ENCODE assay signal across 30 mouse cellular contexts in genomic region chr11:77472775-77473174, GRCm38 (mm10). TPM values are rescaled to one million over a fixed set of nuclear protein-coding genes. Genes with fewer than 3 reads are reported as not detected.
"Had no signal": no experiment of that assay in that cellular context is flagged by ENCODE, and none has a peak within 500 bp of the region (broad histone marks: within the 10 kb centered on the region; RNA-seq: fewer than 3 reads in every experiment).

No protein-coding gene starts in this region.

- H3K9me3 ChIP-seq: limb, embryonic 10.5 days; limb, embryonic 12.5 days; limb, embryonic 13.5 days; limb, embryonic 15.5 days; liver, embryonic 12.5 days; liver, embryonic 13.5 days; liver, embryonic 15.5 days; lung, embryonic 15.5 days; megakaryocyte, embryonic 14.5 days; midbrain, embryonic 10.5 days; midbrain, embryonic 12.5 days; midbrain, embryonic 15.5 days; neural tube, embryonic 12.5 days had no signal

- H3K27ac ChIP-seq: left cerebral cortex, adult 2 months; limb, embryonic 10.5 days; limb, embryonic 12.5 days; limb, embryonic 13.5 days; limb, embryonic 15.5 days; liver, embryonic 12.5 days; liver, embryonic 13.5 days; liver, embryonic 14.5 days; liver, embryonic 15.5 days; lung, embryonic 15.5 days; macrophage; midbrain, embryonic 10.5 days; midbrain, embryonic 12.5 days; midbrain, embryonic 15.5 days; neural tube, embryonic 12.5 days had no signal

- H3K4me3 ChIP-seq: left cerebral cortex, adult 2 months; limb, embryonic 10.5 days; limb, embryonic 12.5 days; limb, embryonic 13.5 days; limb, embryonic 15.5 days; liver, embryonic 12.5 days; liver, embryonic 13.5 days; liver, embryonic 15.5 days; lung, embryonic 15.5 days; megakaryocyte, embryonic 14.5 days; midbrain, embryonic 10.5 days; midbrain, embryonic 12.5 days; midbrain, embryonic 15.5 days; myocyte; neural tube, embryonic 12.5 days had no signal

- H3K9ac ChIP-seq: limb, embryonic 12.5 days; limb, embryonic 13.5 days; limb, embryonic 15.5 days; liver, embryonic 12.5 days; liver, embryonic 13.5 days; liver, embryonic 14.5 days; liver, embryonic 15.5 days; liver, postnatal 0 days; lung, embryonic 14.5 days; lung, embryonic 15.5 days; midbrain, embryonic 12.5 days; midbrain, embryonic 15.5 days; neural tube, embryonic 12.5 days had no signal

- DNase-seq: left cerebral cortex, postnatal 4 days; liver; liver, embryonic 13.5 days; liver, postnatal 0 days; lung, adult 18-20 months; lung, adult 2 months; lung, embryonic 14.5 days; lung, postnatal 10 days; lung, postnatal 14 days; lung, postnatal 36 days; midbrain, embryonic 14.5 days had no signal

- H3K4me2 ChIP-seq: limb, embryonic 12.5 days; limb, embryonic 13.5 days; limb, embryonic 15.5 days; liver, embryonic 11.5 days; liver, embryonic 12.5 days; liver, embryonic 13.5 days; liver, embryonic 15.5 days; lung, embryonic 14.5 days; lung, embryonic 15.5 days; midbrain, embryonic 11.5 days; midbrain, embryonic 12.5 days; midbrain, embryonic 15.5 days; neural tube, embryonic 12.5 days had no signal

- H3K36me3 ChIP-seq: liver, embryonic 15.5 days had no signal

- ATAC-seq: liver, embryonic 12.5 days; liver, postnatal 0 days; lung, postnatal 0 days; midbrain, embryonic 15.5 days had no signal

RNA-seq across cellular contexts. Expression of gene Coro6, which starts 10.6 kb away (rescaled TPM):
- polyA plus RNA-seq: liver, embryonic 12.5 days; macrophage; midbrain, embryonic 10.5 days; midbrain, embryonic 11.5 days had no signal
